Mouse (Mus musculus) gastrocnemius, postnatal 10 days (tissue): ENCODE measurements around the gene Armc9. TPM values are rescaled to one million over a fixed set of nuclear protein-coding genes. Genes with fewer than 3 reads are reported as not detected.

Experiments used
- DNase-seq: peaks from one replicate; pipeline ENCODE4 v3.0.0; 2021; ENCODE audit warnings: mixed read lengths
- total RNA-seq, 2 experiments: library from RNA; stranded (reverse); gene quantifications; 2 replicates each; pipeline ENCODE4 v1.2.3; 2021

Gene Armc9
- total RNA-seq, 2 experiments from 2014 or later: 2.7 to 6.0 TPM

GRCm38 (mm10) chr1:86228653-86229052 is 74.1 kb downstream of the Armc9 start:
- no peak for DNase-seq

- no peak for DNase-seq
Observed at GRCm38 (mm10) chr1:86229184-86229829, 74.7 kb downstream of the Armc9 start.

- no peak for DNase-seq
Observed at GRCm38 (mm10) chr1:86232631-86233030, 78.1 kb downstream of the Armc9 start.

GRCm38 (mm10) chr1:86233808-86234207 is 79.2 kb downstream of the Armc9 start:
- no peak for DNase-seq

- DNase-seq: no peak
Observed at GRCm38 (mm10) chr1:86235118-86235517, 80.5 kb downstream of the Armc9 start.

- DNase-seq: no peak
Observed at GRCm38 (mm10) chr1:86236442-86236841, 81.9 kb downstream of the Armc9 start.

GRCm38 (mm10) chr1:86239010-86239409 is 84.4 kb downstream of the Armc9 start:
- DNase-seq: no peak

- DNase-seq: no peak
Observed at GRCm38 (mm10) chr1:86239871-86240270, 85.3 kb downstream of the Armc9 start.

GRCm38 (mm10) chr1:86240959-86241358 is 86.4 kb downstream of the Armc9 start:
- DNase-seq: no peak

- DNase-seq: no peak
Observed at GRCm38 (mm10) chr1:86243490-86243889, 88.9 kb downstream of the Armc9 start.

- DNase-seq: no peak
Observed at GRCm38 (mm10) chr1:86245301-86246085, 90.9 kb downstream of the Armc9 start.

GRCm38 (mm10) chr1:86253410-86253809 is 98.8 kb downstream of the Armc9 start:
- DNase-seq: no peak

GRCm38 (mm10) chr1:86256311-86256710 is 101.7 kb downstream of the Armc9 start:
- DNase-seq: no peak

- no peak for DNase-seq
Observed at GRCm38 (mm10) chr1:86257228-86257627, 102.6 kb downstream of the Armc9 start.

GRCm38 (mm10) chr1:86258171-86258824 is 103.7 kb downstream of the Armc9 start:
- DNase-seq: no peak

GRCm38 (mm10) chr1:86263564-86264339 is 109.2 kb downstream of the Armc9 start:
- no peak for DNase-seq

GRCm38 (mm10) chr1:86265060-86265459 is 110.5 kb downstream of the Armc9 start:
- DNase-seq: no peak

- DNase-seq: no peak
Observed at GRCm38 (mm10) chr1:86268492-86269189, 114.1 kb downstream of the Armc9 start.

- DNase-seq: no peak
Observed at GRCm38 (mm10) chr1:86269190-86269508, 114.6 kb downstream of the Armc9 start.

GRCm38 (mm10) chr1:86271707-86272106 is 117.1 kb downstream of the Armc9 start:
- DNase-seq: no peak

GRCm38 (mm10) chr1:86277055-86277454 is 122.5 kb downstream of the Armc9 start:
- no peak for DNase-seq
